Mouse (Mus musculus) liver, embryonic 14.5 days (tissue): Measurements from ENCODE around the gene Rapgef3. TPM values are rescaled to one million over a fixed set of nuclear protein-coding genes. Genes with fewer than 3 reads are reported as not detected.

ENCODE experiments used
- ATAC-seq: fragments of 200-750 bp; cut with Nextera tagmentation; 2 replicates; pipeline ENCODE4 v1.8.0; 2017; ENCODE audit warnings: moderate number of reproducible peaks, mild to moderate bottlenecking, moderate library complexity; ENCODE audit not compliant: insufficient read depth
- DNase-seq, 3 experiments: peaks; one replicate each; pipeline ENCODE4 v3.0.0-alpha.2; 2012 to 2013; ENCODE audit warnings: low read depth in 3 of 3, low spot score in 3 of 3
- H3K27ac ChIP-seq: fragments of 300-500 bp; sonication (generic); 2 replicates; pipeline ENCODE4 v1.5.1; 2014; ENCODE audit warnings: moderate library complexity, mild to moderate bottlenecking, control low read depth, inconsistent platforms
- H3K27me3 ChIP-seq: fragments of 300-500 bp; sonication (generic); 2 replicates; pipeline ENCODE4 v1.6.1; 2014; ENCODE audit warnings: mild to moderate bottlenecking, low read length, moderate library complexity; ENCODE audit not compliant: control insufficient read depth, insufficient read depth
- H3K36me3 ChIP-seq: fragments of 300-500 bp; sonication (generic); replicated peaks from 2 replicates; pipeline ENCODE4 v1.6.1; 2014; ENCODE audit warnings: low read depth; ENCODE audit not compliant: control insufficient read depth, insufficient read depth
- H3K4me1 ChIP-seq, 2 experiments: fragments of 200-500 bp in 1 of 2; fragments of 300-500 bp in 1 of 2; sonication (generic) in 1 of 2; replicated peaks; 2 replicates each; pipeline ENCODE4 v1.6.1; 2012 to 2014; ENCODE audit warnings: antibody characterized with exemption in 1 of 2, inconsistent platforms in 1 of 2, low read length in 1 of 2; ENCODE audit not compliant: control insufficient read depth in 2 of 2, insufficient read depth in 2 of 2
- H3K4me2 ChIP-seq: fragments of 300-500 bp; sonication (generic); 2 replicates; pipeline ENCODE4 v1.6.1; 2014; ENCODE audit warnings: low read depth, mild to moderate bottlenecking, control low read depth, moderate library complexity
- H3K4me3 ChIP-seq, 2 experiments: fragments of 200-500 bp in 1 of 2; fragments of 300-500 bp in 1 of 2; sonication (generic) in 1 of 2; 2 replicates each; pipeline ENCODE4 v1.5.1; 2012 to 2014; ENCODE audit warnings: low read depth in 2 of 2, low read length in 2 of 2, mild to moderate bottlenecking in 2 of 2, control low read depth in 1 of 2, inconsistent platforms in 1 of 2, moderate library complexity in 1 of 2; ENCODE audit not compliant: insufficient read depth in 1 of 2
- H3K9ac ChIP-seq: fragments of 300-500 bp; sonication (generic); replicated peaks from 2 replicates; pipeline ENCODE4 v1.6.1; 2014; ENCODE audit warnings: mild to moderate bottlenecking, control low read depth, moderate library complexity
- H3K9me3 ChIP-seq: fragments of 300-500 bp; sonication (generic); 2 replicates; pipeline ENCODE4 v1.6.1; 2016; ENCODE audit warnings: low read length, mixed read lengths; ENCODE audit not compliant: control insufficient read depth
- CTCF ChIP-seq: IDR thresholded peaks from 2 replicates; pipeline ENCODE4 v1.5.1; 2016; ENCODE audit warnings: antibody characterized with exemption, low read depth, control low read depth
- EP300 ChIP-seq: IDR thresholded peaks from 2 replicates; pipeline ENCODE4 v1.6.1; 2016; ENCODE audit warnings: antibody characterized with exemption, low read depth
- WGBS: fragments of 180-500 bp; shearing (Covaris S2); extraction: QIAGEN DNeasy Blood & Tissue Kit; methylation state at CpG from one replicate; pipeline ENCODE4 v1.1.7; 2014; ENCODE audit not compliant: insufficient replicate concordance; 5-methylcytosine and 5-hydroxymethylcytosine counted together
- polyA plus RNA-seq, 2 experiments: library from polyadenylated mRNA; depleted of rRNA in 1 of 2; stranded (reverse) in 1 of 2; unstranded in 1 of 2; fragments of >200 nt; fragmentation: Nextera tagmentation in 1 of 2; extraction: Ambion mirVana in 1 of 2; gene quantifications; 2 replicates each; pipeline versions ENCODE4 v1.2.1 to v1.2.3; 2012 to 2014

The Rapgef3 gene
- polyA plus RNA-seq, 2 experiments: 0.84 to 2.2 TPM

DNA sequence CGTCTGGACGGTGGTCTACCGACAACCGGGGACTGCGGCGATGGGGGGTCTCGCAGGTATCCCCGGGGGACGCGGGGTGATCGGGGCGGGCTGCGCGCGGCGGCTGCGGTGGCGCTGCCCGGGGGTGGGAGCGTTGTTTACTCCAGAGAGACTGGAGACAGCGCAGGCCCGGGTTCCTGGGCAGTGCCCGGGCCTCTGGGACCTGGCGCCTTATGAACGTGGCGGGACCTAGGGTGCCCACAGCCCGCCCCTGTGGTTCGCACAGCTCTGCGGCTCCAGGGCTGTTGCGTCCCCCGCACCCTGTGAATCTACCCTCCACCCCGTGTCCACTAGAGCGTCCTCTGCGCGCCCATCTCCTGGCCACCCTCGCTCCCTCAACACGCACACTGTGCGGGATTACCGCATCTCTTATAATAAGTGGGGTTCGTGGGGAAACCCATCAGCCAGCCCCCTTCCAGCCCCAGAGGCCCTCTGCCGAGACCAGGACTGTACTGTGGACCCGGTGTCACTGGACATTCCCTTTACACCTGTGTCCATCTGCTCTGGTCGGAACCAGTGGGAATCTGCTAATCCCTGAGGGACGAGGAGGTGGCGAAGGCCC lies 16.9 kb upstream of the Rapgef3 start:
- WGBS: 5% methylated on average over 44 of the region's 45 CpGs
- Histone ChIP-seq H3K27me3 (peaks cover 8% of the 10 kb centered on the region), H3K9ac (peak overlapping the region; percentile 89), H3K4me2 (peak overlapping the region; percentile 74), H3K4me1 (peaks cover 25 to 35% of the 10 kb centered on the region in 2 experiments), H3K36me3 (no peaks in the 10 kb centered on the region), H3K27ac (peak overlapping the region; percentile 96), H3K4me3 (peak overlapping the region; percentile 83 to 91), H3K9me3 (no peaks in the 10 kb centered on the region)
- TF ChIP-seq EP300 (no peak), CTCF (no peak)
- DNase-seq (no peak), ATAC-seq (peak; percentile 60)

DNA sequence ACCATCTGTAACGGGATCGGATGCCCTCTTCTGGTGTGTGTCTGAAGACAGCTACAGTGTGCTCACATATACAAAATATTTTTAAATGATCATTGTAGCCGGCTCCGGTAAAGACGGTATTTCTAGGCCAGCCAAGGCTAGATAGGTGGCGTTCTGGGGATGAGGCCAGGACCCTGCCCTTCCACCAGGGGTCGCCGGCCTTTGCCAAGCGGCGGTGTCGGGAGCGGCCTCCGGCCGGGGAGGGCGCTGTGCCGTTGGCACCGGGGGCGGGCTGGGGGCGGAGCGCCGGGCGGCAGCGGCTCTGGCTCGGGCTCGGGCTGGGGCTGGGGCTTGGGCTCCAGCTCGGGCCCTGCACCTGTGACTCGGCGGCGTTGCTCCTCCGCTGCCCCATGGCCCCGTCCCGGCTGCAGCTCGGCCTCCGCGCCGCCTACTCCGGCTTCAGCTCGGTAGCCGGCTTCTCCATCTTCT lies 16.4 kb upstream of the Rapgef3 start:
- Histone ChIP-seq H3K36me3 (no peaks in the 10 kb centered on the region), H3K4me1 (peaks cover 25 to 35% of the 10 kb centered on the region in 2 experiments), H3K4me3 (peak overlapping the region; percentile 83 to 91), H3K9ac (peak overlapping the region; percentile 89), H3K4me2 (peak overlapping the region; percentile 74), H3K27ac (peak overlapping the region; percentile 96), H3K9me3 (no peaks in the 10 kb centered on the region), H3K27me3 (peaks cover 8% of the 10 kb centered on the region)
- 2% methylated on average over 39 of the region's 39 CpGs for WGBS
- DNase-seq: peak; percentile 76 to 79 (median 77)
- TF ChIP-seq CTCF (peak; percentile 95), EP300 (no peak)
- ATAC-seq: peak; percentile 80

DNA sequence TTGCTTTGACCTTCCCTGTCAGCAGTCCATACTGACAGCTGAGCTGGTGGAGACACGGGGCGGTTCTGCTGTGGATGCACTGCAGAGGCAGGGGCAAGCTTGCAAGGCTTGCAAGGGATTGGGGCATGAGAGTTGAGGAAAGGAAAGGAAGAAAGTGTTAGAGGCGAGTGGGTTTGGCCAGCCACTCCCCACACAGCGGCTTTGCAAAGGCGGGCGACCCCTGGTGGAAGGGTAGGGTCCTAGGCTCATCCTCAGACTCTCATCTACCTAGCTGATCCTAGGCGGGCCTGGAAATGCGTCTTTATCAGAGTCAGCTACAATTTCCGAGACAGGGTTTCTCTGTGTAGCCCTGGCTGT lies 15.0 kb upstream of the Rapgef3 start:
- no peak overlapping the region for H3K9ac ChIP-seq
- peaks cover 23 to 34% of the 10 kb centered on the region in 2 experiments for H3K4me1 ChIP-seq
- TF ChIP-seq CTCF (peak; percentile 90), EP300 (no peak)
- WGBS: under 1% methylated on average over 9 of the region's 9 CpGs
- H3K4me3 ChIP-seq: peak overlapping the region in 1 of 2 experiments; percentile 6; a peak in 1 of 4 replicates
- H3K9me3 ChIP-seq: no peaks in the 10 kb centered on the region
- H3K36me3 ChIP-seq: no peaks in the 10 kb centered on the region
- H3K27ac ChIP-seq: no peak overlapping the region
- ATAC-seq (no peak), DNase-seq (peak in 2 of 3 experiments; percentile 49 to 52)
- H3K27me3 ChIP-seq: peaks cover 8% of the 10 kb centered on the region
- peak overlapping the region; percentile 18 for H3K4me2 ChIP-seq

- TF ChIP-seq CTCF (no peak), EP300 (no peak)
- no peaks in the 10 kb centered on the region for H3K9me3 ChIP-seq
- peak overlapping the region; percentile 18 for H3K4me2 ChIP-seq
- WGBS: 24% methylated on average over 24 of the region's 24 CpGs
- ATAC-seq (no peak), DNase-seq (no peak)
- no peak overlapping the region for H3K9ac ChIP-seq
- no peaks in the 10 kb centered on the region for H3K36me3 ChIP-seq
- peaks cover 18 to 29% of the 10 kb centered on the region in 2 experiments for H3K4me1 ChIP-seq
- H3K27me3 ChIP-seq: peaks cover 8% of the 10 kb centered on the region
- no peak overlapping the region for H3K27ac ChIP-seq
- peak overlapping the region in 1 of 2 experiments; percentile 6; a peak in 1 of 4 replicates for H3K4me3 ChIP-seq
Measured at GRCm38 (mm10) chr15:97781961-97782748, 14.4 kb upstream of the Rapgef3 start.

DNA sequence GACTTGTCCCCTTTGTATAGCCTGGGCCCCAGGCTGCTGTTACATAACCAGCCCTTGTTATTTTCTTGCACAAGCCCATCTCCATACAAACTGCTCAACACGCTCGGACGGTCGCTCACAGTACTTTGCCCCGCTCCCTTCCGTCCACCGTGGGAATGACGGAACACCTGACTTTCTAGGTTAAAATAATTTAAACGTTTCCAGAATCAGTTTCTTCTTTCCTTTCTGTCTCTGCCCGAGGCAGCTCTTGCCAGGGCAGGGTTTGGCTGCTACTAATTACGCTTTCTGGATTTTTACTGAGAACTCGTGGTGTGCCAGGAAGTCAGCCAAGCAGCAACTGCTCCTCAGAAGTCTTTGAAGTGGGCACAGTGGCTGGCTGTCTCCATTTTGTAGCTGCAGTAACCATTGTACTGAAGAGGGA lies 12.8 kb upstream of the Rapgef3 start:
- no peak for TF ChIP-seq CTCF
- TF ChIP-seq EP300: no peak
- no peak overlapping the region for H3K4me2 ChIP-seq
- no peak for DNase-seq
- no peaks in the 10 kb centered on the region for H3K36me3 ChIP-seq
- peaks cover 4 to 14% of the 10 kb centered on the region in 2 experiments for H3K4me1 ChIP-seq
- H3K9me3 ChIP-seq: no peaks in the 10 kb centered on the region
- no peak for ATAC-seq
- H3K27me3 ChIP-seq: peaks cover 8% of the 10 kb centered on the region
- H3K9ac ChIP-seq: no peak overlapping the region
- WGBS: 66% methylated on average over 12 of the region's 12 CpGs
- H3K27ac ChIP-seq: no peak overlapping the region
- no peak overlapping the region for H3K4me3 ChIP-seq
